Mouse (Mus musculus) adrenal gland, postnatal 10 days (tissue): ENCODE results near the gene Ank3. TPM values are rescaled to one million over a fixed set of nuclear protein-coding genes. Genes with fewer than 3 reads are reported as not detected.

Experiments
- DNase-seq: peaks from one replicate; pipeline ENCODE4 v3.0.0; 2021; ENCODE audit warnings: mixed read lengths
- total RNA-seq, 2 experiments: library from RNA; stranded (reverse); gene quantifications; 2 replicates each; pipeline ENCODE4 v1.2.3; 2021

The Ank3 gene
- total RNA-seq, 2 experiments from 2014 or later = 18.5 to 31.6 TPM

DNA sequence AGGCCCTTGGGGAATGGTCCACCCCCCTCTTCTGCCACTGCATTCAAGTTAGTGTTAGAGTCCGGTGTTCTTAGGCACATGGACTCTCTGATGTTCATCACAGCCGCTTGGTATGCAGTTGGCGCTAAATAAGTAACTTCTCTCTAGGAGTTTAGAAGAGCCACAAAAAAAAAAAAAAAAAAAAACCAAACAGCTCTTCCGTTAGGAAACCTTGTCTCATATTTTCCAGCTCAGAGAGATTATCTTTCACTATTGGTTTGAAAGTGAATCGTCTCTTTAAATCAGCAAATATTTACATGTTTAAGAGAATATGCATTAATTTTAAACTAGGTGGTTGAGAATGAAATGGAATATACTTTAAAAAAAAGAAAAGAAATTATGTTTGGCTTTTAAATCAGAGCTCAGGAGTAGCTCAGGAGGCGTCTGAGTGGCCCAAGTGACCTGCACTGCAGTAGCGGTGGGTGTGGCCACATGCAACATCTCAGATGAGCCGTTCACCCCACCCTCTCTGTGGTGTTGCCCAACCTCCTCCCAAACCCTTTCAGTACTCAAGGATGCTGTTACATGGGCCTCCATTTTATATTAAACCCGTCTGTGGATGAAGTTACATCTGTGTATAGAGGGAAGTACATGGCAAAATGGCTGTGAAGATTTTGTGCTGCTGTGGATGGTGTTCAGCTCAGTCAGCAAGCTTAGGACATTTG is 138.0 kb downstream of the Ank3 start:
- DNase-seq = no peak

DNA sequence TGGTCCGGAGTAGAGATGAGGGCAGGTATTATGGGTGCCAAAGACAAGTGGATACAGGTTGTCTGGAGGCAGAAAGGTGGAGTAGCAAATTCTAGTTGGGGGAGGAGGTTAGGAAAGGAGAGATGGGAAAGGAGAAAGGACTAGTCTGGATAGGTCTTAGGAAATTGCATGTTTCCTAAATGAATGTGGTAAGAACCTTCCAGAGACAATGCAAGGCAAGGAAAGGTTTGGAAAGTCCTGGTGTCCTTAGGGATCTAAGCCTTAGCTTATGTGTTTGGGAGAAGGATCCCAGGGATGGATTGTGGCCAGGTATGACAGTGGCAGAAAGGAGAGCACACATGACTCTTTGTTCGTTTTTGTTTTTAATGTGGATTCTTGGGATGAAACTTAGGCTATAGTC is 139.7 kb downstream of the Ank3 start:
- no peak for DNase-seq

DNA sequence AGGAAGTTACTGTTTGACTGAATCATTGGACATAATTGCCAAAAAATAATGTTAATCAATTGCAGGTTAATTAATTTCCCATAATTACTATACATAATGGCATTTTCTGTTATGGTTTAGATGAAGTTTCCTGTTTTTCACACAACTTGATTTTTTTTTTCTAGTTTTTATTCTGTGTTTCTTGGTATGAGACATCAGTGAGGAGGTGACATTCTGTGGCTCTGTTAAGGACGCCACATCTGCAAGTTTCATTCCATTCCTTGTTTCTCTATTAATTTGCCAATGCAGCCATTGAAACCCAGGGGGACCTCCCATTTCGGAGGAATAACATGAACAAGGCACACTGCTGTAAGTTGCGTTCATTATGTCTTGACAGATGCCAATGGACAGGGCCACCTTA is 143.9 kb downstream of the Ank3 start:
- no peak for DNase-seq

DNA sequence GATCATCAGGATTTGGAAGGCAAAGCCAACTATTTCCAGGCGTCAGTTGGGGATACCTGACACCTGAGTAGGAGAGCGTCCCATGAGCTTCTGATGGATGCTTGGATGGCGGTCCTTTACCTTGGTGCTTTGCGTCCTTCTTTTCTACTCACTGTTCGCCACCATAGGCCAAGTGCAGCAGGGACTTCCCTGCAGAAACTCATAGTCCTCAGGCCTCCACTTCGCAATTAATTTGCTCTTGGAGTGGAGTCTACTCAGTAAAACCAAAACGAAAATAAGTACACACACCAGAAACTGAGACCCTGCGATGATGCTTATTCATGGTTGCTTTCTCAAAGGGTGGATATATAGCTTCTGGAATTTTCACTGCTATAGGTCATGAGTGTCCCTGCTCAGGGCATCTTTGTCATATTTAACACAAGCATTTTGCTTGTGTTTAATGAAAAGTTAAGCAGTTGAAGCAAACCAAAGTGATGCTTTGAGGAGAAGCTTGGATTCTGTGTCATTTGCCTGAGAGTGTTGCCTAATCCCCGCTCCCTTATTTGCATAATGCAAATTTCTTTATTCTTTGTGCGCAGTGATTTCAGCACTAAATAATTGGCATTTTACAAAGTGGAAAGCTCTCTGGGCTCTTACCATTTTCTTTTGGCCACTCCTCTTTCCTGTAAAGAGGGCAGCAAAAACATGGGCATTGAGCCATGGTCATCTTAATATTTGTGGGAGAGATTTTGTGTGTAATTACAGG is 145.5 kb downstream of the Ank3 start:
- no peak for DNase-seq

DNA sequence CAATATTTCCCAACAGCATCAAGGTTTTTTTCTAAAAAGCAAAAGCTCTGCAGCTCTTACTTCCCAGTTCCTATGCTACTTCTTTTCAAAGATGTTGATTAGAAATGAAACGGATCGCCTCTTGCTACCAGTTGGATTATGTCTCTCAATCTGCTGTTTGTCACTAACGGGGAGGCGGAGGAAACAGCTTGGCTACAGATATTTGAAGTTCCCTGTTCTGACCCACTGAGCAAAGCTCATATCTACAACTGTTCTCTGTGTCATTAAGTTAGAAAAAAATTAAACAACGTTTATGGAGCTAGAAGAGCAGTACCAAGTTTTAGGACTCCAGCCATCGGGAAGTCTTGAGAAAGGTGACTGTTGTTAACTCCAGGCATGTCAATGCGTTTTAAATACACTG is 146.1 kb downstream of the Ank3 start:
- DNase-seq = no peak

DNA sequence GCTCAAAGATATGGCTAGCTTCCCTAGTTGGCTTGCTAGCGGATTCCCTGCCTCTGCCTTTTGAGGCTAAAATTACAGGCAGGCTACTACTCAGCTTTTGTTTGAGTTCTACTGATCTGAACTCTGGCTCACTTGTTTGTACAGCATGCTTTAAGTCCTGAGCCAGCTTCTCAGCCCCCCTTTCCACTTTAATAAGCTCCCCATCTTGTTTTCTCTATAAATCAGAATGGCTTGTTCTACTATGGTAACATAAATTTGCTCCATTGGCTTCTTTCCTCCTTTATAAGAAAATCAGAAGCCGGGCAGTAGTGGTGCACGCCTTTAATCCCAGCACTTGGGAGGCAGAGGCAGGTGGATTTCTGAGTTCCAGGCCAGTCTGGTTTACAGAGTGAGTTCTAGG is 147.4 kb downstream of the Ank3 start:
- DNase-seq = no peak

DNA sequence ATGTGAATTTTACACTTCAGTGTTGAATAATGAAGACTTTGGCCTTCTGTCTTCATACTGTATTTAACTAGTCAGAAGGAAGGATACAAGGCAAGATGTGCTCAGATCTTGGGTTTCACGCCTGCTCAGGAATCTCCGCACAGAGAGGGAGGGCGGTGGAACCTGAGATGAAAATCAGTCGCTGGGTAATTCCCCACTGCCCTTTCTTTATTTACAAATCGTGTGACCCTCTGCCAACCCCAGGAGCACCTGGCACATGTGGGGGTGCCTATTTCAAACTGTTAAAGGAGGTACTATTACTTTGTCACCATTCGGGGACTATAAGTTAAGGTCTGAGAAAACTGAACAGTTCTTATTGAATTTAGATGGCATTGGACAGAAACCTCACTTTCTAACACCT is 148.1 kb downstream of the Ank3 start:
- DNase-seq = no peak

DNA sequence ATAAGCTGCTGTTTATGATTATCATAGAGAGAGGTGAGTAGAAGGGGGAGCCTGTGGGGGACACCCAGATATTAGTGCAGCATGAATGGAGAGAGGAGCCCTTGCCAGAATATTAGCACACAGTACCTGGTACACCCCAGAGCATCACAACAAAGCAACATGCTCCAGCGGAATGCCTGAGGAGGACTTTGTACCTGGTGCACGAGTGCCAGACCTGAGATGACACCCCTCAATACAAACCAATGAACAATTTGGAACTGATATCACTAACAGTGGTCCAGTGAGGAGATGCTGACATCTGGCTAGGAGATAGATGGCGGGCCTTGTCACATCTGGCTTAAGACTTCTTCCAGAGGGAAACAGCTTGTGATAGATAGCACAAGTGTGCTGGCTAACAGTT is 150.2 kb downstream of the Ank3 start:
- DNase-seq = no peak

DNA sequence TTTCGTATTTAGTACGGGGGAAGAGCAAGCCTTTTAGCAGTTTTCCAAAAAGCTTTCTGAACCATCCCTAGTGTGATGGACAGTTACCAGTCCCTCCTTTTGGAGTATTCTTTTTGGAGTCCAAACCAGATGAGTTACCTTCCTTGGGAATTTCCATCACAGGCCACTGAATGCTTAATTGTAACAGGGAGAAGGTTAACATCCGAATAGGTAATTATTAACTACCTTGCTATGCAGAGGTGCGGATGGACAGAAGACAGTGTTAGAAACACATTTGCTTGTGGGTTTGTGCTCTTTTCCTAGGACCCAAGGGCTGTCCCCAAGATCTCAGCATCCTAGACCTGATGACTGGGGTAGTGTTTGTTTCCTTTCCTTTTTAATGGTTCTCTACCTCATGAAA is 150.6 kb downstream of the Ank3 start:
- no peak for DNase-seq

DNA sequence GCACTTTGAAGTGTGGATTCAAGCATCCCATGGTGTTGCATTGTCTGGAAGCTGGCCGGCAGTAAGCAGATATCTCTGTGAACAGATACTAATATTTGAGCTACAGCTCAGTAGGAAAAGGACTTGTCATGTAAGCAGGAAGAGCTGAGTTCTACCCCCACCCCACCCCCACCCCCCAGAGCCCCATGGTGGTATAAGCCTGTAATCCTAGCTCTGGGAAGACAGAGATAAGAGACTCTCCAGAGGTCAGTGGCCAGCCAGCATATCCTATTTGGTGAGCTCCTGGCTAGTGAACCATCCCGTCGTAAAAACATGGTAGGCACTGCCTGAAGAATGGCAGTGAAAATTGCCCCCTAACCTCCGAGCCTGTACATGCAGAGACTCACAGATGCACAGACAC is 152.3 kb downstream of the Ank3 start:
- no peak for DNase-seq

DNA sequence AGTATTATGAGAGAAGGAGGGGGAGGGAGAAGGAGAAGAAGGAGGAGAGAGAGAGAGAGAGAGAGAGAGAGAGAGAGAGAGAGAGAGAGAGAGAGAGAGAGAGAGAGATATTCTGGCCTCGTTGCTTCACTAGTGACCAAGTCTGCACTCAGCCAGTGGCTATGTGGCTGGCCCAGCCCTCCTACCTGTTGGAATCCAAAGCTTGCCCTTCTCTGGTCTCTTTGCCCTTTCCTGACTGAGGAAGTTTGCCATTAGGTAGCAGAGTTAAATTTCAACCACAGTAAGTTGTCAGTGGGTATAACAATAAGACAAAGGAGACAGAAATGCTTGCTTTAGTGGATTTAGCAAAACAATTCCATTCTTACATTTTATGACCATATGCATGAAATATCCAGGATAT is 154.5 kb downstream of the Ank3 start:
- DNase-seq = no peak

DNA sequence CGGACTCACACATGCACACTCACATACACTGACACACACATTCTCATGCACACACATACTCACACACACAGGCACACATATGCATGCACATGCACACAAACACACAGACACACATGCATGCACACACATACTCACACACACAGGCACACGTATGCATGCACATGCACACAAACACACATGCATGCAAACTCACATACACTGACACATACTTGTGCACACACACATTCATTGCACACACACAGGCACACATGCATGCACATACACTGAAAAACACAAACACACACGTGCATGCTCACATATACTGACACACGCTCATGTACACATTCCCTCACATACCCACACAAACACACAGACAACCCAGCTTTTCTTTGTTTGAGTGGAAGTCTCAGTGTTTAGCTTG is 157.0 kb downstream of the Ank3 start:
- no peak for DNase-seq

DNA sequence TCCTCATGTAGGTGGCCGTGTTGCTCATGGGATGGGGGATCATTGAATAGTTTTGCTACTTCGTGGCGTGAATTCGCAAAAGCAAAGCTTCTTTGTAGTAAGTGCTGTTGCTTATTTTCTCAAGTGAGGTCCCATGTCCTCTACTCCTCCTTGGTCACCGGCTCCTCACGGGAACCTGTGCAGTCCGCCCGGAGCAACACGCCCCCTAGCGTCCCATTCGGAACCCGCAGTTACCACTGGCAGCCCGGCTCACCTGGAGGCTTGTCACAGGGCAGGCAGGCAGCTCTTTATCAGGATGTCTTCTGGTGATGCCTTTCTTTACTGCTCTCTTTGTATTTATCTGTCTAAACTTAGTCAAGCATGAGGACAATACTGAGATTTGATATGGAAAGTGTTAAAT is 157.7 kb downstream of the Ank3 start:
- DNase-seq = peak; percentile 75

DNA sequence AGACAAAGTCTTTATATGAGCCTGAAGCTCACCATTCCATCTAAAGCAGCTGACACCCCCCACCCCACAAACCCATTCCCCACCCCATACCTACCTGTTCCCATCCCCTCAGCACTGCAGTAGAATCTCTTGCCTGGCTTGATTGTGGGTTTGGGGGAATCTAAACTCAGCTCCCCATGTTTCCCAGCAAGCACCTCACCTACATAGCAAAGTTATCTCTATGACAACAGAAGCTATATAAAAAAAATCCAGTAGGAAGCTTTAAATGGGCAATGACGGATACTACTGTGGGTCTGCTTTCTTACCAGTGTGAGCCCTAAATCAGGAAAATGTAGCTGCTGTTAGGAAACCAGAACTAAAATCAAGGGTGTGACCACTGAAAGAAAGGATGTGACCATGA is 161.7 kb downstream of the Ank3 start:
- no peak for DNase-seq

DNA sequence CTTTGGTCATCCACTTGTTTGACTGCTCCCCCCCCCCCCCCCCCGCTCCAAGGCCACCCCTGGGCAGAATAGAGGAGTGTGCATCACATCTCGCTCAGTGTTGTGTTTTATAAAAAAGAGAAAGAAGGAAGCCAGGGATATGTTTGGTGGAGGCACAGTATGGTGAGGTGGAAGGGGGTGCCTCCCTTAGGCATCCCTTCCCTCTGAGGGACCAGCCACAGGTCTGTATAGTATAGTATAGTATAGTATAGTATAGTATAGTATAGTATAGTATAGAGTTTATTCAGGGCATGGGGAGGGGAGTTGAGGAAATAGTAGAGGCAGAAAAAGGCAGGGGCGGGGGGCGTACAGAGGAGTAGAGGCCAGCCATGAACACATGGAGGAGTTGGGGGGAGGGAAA is 164.4 kb downstream of the Ank3 start:
- DNase-seq = no peak

DNA sequence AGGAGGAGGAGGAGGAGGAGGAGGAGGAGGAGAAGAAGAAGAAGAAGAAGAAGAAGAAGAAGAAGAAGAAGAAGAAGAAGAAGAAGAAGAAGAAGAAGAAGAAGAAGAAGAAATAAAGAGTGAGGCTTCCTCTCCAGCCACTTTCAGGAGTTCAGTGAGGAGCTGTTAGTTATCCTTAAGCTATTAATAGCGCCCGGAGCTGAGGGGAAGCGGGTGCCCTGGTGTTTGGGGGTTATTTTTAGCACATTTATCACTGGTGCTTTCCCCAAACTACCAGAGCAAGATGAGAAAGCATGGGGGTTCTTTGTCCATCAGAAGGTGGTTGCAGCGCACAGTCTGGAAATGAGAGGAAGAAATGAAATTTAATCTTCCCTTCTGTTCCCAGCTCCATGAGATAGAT is 166.5 kb downstream of the Ank3 start:
- no peak for DNase-seq

DNA sequence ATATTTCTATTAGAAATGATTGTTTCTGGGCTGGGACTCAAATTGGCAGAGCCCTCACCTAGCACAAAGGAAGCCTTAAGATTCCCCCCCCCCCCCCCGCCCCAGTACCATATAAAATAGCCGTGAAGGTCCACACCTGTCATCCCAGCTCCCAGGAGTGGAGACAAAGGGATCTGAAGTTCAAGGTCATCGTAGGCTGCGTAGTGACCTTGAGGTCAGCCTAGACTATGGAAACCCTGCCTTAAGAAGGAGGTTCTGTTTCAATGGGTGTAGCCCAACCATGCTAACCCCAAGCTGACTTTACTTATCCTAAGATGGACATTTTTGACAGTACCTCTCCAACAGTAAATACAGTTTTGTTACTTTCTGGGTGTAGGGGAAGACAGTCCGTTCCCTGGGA is 170.4 kb downstream of the Ank3 start:
- no peak for DNase-seq

DNA sequence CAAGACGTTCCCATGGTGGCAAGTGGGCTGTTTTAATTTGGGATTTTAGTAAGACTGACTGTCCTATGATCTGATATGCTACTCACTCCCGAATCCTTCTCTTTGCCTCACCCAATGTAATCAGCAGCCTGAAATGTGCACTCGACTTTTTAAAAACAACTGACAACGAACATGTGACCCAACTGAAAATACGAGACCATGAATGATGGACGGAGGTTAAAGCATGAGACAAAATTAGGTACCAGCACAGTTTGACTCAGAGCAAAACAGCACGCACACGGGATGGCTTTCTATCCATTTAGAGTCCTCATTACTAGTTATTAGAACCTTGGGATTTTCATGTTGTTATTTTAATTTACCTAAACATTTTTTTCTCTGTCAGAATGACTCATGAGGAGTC is 171.2 kb downstream of the Ank3 start:
- no peak for DNase-seq

DNA sequence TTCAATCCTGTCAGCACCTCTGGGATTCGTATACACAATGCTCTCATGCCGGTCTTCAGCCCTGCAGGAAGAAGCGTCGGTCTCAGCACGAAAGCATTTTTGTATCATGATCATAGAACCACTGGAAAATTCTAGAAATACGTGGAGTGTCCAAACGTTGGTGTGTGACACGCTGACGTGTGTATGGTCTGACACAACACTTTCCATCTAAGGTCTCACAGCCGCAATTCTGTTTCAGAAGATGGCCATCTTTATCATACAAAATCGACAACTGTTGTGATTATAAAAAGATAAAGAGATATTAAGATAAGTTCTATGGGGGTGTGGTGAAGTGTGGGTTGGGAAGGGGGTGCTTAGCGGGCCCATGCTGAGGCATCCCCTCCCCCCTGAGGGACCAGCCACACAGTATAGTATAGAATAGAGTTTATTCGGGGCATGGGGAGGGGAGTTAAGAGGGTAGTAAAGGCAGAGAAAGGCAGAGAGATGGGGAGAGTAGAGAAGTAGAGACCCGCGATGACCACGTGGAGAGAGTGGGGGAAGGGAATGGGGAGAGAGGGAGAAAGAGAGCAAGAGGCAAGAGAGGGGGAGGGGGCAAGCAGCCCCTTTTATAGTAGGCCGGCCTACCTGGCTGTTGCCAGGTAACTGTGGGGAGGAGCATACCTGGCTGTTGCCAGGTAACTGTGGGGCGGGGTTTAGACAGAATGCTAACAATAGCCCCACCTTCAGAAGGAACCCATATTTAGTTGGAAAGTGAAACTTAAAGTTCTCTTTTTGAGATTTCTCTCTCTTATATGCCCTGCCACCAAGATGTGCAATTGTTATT is 172.1 kb downstream of the Ank3 start:
- DNase-seq = no peak

DNA sequence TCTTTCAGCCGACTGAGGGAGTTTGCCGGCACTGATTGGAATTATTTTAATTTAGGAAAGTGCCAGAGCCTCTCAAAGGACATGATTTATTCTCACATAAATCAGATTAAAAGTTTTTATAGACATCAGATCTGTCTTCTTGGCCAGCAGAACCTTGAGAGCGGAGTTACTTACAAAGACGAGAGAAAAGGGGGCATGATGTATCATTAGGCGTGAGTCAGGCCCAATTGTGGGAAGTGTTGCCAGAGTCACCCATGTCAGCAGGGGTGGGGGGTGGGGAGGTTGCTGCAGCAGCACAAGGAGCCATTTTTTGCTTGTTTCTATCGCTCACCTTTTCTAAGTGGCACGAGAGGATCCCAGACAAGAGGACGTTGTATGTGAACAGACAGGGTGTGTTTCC is 172.8 kb downstream of the Ank3 start:
- DNase-seq = peak; percentile 22

DNA sequence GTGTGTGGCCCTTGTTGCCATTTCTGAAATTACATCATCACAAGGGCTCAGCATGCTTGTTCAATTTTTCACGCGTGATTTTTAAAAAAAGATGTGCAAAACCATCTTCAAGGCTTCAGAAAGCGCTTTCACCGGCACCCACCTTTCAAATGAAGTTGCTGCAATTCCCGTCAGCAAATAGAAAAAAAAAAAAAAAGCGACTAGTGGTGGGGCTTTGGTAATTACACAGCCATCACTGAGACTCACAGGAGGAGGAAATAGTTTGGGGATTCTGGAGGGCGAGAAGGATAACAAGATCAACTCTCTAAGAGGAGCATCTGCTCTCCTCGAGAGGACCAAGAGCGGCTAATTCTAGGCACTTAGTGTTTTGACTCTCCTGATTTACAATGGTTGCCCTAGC is 173.4 kb downstream of the Ank3 start:
- DNase-seq = no peak

DNA sequence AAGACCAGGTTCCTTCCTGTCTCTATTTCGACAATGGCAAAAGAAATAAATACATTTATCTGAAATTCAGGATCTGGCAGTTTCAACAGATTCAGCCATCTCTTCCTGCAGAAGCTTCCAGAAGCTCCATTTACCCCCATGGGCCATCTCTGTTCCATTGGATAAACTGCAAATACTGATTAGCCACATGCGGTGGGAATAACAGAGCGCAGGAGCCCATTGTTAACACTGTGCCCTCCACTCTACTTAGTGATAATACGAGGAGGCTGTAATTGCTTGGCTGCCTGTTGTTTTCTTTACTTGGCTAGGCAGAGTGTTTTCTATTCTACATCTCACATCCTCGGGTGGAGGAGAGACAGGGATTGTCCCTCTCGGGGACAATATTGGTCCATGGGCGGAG is 174.5 kb downstream of the Ank3 start:
- no peak for DNase-seq

DNA sequence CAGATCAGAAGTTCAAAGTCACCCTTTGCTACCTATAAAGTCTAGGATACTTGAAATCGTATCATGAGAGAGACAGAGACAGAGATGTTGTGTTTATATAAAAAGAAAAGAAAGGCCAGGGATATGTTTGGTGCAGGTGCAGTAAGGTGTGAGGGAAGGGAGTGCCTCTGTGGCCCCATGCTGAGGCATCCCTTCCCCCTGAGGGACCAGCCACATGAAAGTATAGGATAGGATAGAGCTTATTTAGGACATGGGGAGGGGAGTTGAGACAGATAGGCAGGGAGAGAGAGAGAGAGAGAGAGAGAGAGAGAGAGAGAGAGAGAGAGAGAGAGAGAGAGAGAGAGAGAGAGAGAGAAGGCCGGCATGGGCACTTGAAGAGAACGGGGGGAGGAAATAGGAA is 175.2 kb downstream of the Ank3 start:
- DNase-seq = no peak
